Mouse (Mus musculus) yolk sac, embryonic 10.5 days (tissue): ENCODE measurements around the gene Cyp2j9.
"Not testable (repeated sequence)": the region's sequence is repeated elsewhere in the genome, so short reads cannot be mapped to it uniquely, and the experiment has no call there.

Experiments
- DNase-seq: peaks from one replicate; pipeline ENCODE4 v3.0.0-alpha.2; 2017; ENCODE audit warnings: low spot score

The Cyp2j9 gene

DNA sequence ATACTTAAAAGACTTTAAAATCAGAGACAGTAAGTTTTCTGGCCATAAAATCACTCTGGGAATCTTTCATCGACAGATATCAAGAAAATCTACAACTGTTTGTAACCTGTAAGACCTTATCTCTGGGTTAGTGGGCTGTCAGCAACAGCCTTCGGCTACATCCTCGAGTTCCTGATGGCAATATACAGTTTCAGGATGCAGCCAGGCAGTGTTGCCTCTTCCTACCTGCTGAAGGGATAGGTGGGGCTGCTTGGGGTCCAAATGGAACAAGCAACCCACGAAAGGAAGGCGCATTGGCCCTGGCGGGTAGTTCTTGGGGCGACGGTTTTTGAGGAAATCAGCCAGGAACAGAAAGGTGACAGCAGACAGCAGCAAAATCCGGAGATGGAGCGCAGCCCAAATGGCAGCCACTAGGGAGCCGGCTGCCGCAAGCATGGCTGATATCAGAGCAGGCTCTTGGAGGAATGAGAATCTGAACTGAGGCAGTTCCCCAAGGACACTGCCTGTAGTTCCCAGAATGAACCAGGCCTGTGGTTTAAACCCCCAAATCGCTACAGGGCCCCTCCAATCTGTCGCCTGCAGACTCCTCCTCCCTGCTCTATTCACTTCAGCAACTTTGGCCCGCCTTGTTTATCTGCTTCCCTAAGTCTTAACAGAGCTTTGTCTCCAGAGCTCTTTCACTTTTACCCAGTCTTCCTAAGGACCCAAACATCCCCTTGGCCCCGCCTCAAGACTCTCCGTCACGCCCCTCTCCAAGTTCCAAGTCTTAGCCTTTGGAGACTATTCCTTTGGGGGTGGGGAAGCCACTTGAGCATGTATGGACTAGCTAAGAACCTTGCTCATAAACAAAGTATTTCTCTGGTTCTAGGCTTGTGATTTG is at the start of gene Cyp2j9:
Gene Cyp2j9 (minus strand): TSS at position 668 of the 880 bp plus-strand sequence.
- DNase-seq = peak; percentile 9

DNA sequence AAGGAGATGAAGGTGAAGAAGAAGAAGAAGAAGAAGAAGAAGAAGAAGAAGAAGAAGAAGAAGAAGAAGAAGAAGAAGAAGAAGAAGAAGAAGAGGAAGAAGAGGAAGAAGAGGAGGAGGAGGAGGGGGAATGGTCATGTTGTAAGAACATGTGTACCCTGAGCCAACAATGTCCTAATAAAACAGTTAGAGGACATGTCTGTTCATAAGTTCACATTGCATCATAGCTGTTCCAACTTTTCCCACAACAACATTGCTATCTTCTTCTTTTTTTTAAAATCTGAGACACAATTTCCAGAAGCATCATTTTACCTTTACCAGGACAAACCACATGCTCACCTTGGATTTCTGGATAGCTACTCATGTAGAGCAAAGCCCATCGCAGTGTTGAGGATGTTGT is 44.1 kb upstream of the Cyp2j9 start:
- no peak for DNase-seq

DNA sequence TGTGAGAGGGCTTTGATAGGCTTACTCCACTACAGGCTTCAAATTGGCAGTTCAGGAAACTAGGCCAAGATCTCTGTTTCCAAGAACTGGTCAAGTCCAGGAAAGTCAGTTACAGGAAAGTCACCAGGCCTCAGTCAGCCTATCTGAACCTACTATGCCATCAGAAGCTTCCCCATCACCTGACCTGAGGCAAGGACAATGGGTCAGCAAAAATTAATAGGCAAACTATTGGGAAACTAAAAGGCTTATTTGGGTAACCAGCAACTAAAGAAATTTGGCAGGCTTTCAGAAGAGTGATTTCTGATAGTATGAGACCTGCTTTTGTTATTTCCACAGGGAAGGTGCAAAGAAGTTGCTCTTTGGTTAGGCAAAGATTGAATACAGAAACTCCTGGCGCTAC is 31.1 kb upstream of the Cyp2j9 start:
- no peak for DNase-seq

- no peak for DNase-seq
Observed at GRCm38 (mm10) chr4:96591791-96592150, 393 bp upstream of the Cyp2j9 start.

- DNase-seq = no peak
Observed at GRCm38 (mm10) chr4:96581425-96582088, 9.8 kb downstream of the Cyp2j9 start.

DNA sequence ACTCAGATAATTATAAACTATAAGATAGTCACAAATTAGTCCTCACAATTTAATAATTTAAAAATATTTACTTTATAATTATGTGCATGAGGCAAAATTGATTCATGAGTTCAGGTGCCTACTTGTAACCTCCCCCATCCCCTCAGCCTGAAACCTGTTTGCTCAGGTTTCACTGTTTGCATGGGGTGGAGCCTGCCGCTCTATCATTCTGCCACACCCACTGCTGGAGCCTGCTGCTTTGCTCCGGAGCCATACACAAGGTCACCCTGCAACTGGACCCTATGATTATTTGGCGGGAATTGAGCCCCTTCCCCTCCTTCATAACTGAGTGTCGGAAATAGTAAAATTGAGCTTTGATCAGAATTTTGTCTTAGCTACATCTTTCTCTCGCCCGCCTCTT is 11.0 kb downstream of the Cyp2j9 start:
- not testable (repeated sequence) for DNase-seq

DNA sequence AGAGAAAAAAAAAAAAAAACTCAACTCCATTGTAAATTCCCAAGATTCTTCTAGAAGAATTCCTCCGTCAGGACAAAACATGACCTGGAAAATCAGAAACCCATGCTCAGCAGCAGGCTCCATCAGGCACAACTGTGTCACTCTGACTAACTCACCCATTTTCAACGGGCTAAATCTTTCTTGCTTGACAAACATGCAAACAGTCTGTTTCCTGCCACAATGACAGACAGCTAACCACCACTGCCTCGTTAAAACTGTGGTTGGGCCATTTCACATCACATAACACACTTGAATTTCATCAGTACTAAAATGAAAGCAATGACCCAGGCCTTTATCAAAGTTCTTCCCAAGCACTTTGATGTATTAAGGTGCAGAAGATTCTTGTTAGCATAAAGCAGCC is 21.9 kb downstream of the Cyp2j9 start:
- DNase-seq = no peak

DNA sequence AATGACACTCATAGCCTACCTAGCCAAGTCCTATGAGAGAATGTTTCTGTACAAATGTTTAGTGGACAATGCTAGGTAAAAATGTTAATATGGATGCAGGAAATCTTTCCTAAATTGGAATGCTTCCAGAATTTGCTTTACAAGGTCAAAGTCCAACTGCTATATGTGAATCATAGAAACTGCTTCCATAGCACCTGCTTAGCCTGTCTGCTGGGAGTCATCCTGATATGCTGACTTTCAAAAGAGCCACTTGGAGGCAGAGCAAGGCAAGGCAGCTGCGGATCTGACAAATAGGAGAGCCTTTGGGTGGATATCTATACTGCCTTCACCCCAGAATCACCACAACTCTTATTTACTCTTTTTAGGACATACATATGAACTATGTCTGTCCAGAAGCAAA is 23.4 kb downstream of the Cyp2j9 start:
- DNase-seq = no peak

GRCm38 (mm10) chr4:96565808-96566207 is 25.6 kb downstream of the Cyp2j9 start:
- no peak for DNase-seq

DNA sequence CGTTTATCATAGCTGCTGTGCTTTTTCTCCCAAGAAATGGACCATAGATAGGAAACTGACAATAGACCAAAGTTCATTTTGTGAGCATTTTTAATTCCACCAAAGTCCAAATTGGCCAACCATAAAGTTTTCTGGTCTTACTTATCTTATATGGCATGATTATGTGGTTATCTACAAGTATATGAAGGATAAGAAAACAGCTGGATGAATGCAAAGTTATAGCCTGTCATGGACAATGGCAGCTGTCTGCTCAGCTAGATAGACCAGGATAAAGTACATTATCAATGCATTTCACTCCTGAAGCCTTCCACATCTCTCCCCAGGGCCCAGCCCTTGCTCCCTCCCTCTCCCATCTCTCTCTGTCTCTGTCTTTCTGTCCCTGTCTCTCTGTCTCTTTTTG is 30.9 kb downstream of the Cyp2j9 start:
- DNase-seq = no peak

GRCm38 (mm10) chr4:96559781-96560180 is 31.6 kb downstream of the Cyp2j9 start:
- no peak for DNase-seq

DNA sequence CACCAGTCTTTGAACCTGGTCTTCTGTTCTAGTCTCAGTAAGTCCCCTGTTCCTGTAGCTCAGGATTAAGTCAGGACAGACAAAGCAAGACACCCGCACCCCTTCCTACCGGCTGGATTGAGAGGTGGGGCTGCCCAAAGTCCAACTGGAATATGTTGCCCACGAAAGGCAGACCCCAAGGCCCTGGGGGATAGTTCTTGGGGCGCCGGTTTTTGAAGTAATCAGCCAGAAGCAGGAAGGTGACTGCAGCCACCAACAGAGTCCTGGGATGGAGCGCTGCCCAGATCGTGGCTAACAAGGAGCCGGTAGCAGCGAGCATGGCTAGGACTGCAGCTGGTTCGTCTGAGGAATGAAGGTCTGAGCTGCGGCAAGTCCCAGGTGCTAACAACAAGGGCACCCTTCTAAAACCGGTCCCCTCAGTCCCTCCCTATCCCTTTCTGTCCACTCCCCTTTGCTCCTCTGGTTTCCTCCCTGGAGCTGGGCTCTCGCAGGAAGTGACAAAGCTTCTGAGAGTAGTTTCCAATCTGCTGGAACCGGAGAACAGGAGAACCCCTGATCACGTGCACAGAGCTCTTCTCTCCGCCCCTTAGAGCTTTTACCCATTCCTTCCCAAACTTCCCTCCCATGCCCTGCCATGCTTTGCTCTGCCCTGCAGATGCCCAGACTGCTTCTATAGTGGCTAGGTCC is 38.1 kb downstream of the Cyp2j9 start, which contains the start of gene Cyp2j6:
Gene Cyp2j6 (minus strand): TSS at position 529 of the 687 bp plus-strand sequence.
- DNase-seq = peak; percentile 24

DNA sequence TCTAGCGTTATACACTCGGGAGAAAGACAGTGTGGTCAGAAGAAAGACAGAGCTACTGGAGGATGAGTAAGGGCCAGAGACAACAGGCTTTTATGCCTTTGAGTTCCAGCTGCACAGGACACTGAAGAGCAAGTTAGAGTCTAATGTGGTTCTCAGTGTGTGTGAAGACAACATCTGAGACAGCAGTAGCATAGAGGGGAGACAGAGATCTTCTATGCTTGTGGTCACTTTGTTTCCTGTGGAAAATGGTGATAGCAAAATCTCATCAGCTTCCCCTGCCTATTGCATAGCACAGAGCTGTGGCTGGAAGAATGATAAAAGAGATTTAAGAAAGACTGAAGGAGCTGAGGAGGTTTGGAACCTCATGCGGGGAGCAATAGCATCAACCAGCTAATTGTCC is 39.8 kb downstream of the Cyp2j9 start:
- no peak for DNase-seq

DNA sequence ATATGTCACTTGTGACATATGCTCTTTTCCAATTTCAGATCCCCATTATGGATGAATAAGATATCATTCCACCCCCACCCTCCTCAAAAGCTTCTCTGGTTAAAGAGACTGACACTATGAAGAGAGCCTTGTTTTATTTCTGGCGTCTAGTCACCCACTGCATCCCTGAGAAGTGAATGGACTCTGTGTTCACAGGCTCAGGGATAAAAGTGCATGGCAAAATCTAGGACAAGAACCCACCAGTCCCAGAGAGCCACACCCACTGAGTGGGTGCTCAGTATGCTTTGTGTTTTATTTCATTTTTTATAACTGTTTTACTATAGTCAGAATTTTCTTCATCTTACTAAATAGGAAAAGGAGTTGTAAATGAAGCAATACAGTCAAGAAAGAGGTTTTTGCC is 45.4 kb downstream of the Cyp2j9 start:
- DNase-seq = no peak

DNA sequence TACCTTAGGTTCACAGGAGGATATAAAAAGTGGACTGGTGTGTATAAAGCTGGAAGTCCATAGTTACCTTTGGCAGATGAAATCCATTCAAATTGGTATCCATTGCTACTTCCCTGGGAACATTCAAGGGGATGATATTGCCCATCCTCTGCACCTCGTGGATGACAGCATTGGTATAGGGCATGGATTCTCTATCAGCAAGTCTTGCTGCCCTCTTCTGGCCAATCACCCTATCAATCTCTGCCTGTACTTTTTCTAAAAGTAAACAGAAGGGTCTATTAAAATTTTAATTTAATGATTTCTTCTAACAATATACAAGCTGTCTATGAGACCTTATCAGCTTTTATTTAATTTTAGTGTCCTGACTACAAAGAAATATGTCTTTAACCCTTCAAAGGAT is 65.6 kb downstream of the Cyp2j9 start:
- no peak for DNase-seq

GRCm38 (mm10) chr4:96522256-96522655 is 69.1 kb downstream of the Cyp2j9 start:
- DNase-seq = no peak
